Mouse (Mus musculus) lung, postnatal 0 days (tissue): ENCODE measurements around the gene Zfp771. TPM values are rescaled to one million over a fixed set of nuclear protein-coding genes. Genes with fewer than 3 reads are reported as not detected.

Experiments used
- ATAC-seq: fragments of 200-750 bp; cut with Nextera tagmentation; 2 replicates; pipeline ENCODE4 v1.8.0; 2017; ENCODE audit warnings: moderate library complexity
- DNase-seq: peaks from one replicate; pipeline ENCODE4 v3.0.0-alpha.2; 2016; ENCODE audit warnings: low spot score
- H3K27ac ChIP-seq: fragments of 300-500 bp; sonication (generic); 2 replicates; pipeline ENCODE4 v1.5.1; 2014; ENCODE audit warnings: antibody characterized with exemption, mild to moderate bottlenecking, low read length, mixed read lengths
- H3K27me3 ChIP-seq: fragments of 300-500 bp; sonication (generic); replicated peaks from 2 replicates; pipeline ENCODE4 v1.6.1; 2014; ENCODE audit warnings: low read length, mixed read lengths; ENCODE audit not compliant: insufficient read depth
- H3K36me3 ChIP-seq: fragments of 300-500 bp; sonication (generic); 2 replicates; pipeline ENCODE4 v1.6.1; 2014; ENCODE audit warnings: low read length, mixed read lengths; ENCODE audit not compliant: insufficient read depth
- H3K4me1 ChIP-seq: fragments of 300-500 bp; sonication (generic); 2 replicates; pipeline ENCODE4 v1.6.1; 2014; ENCODE audit warnings: antibody characterized with exemption, low read depth, low read length, mixed read lengths; ENCODE audit not compliant: insufficient read depth
- H3K4me2 ChIP-seq: fragments of 300-500 bp; sonication (generic); replicated peaks from 2 replicates; pipeline ENCODE4 v1.6.1; 2014; ENCODE audit warnings: low read depth, mild to moderate bottlenecking, low read length, moderate library complexity, mixed read lengths
- H3K4me3 ChIP-seq: fragments of 300-500 bp; sonication (generic); 2 replicates; pipeline ENCODE4 v1.5.1; 2014; ENCODE audit warnings: low read depth, low read length
- H3K9ac ChIP-seq: fragments of 300-500 bp; sonication (generic); replicated peaks from 2 replicates; pipeline ENCODE4 v1.6.1; 2014; ENCODE audit warnings: low read depth, mild to moderate bottlenecking
- H3K9me3 ChIP-seq: fragments of 300-500 bp; sonication (generic); 2 replicates; pipeline ENCODE4 v1.6.1; 2016; ENCODE audit warnings: low read length, mixed read lengths
- CTCF ChIP-seq: IDR thresholded peaks from 2 replicates; pipeline ENCODE4 v1.5.1; 2016; ENCODE audit warnings: antibody characterized with exemption, mild to moderate bottlenecking
- EP300 ChIP-seq: IDR thresholded peaks from 2 replicates; pipeline ENCODE4 v1.6.1; 2016; ENCODE audit warnings: antibody characterized with exemption, mild to moderate bottlenecking, control low read depth
- WGBS: fragments of 180-500 bp; shearing (Covaris S2); extraction: QIAGEN DNeasy Blood & Tissue Kit; methylation state at CpG from one replicate; pipeline ENCODE4 v1.1.7; 2014; 5-methylcytosine and 5-hydroxymethylcytosine counted together
- polyA plus RNA-seq: library from polyadenylated mRNA; unstranded; fragments of >200 nt; fragmentation: Nextera tagmentation; extraction: Ambion mirVana; gene quantifications from 2 replicates; pipeline ENCODE4 v1.2.1, GENCODE M21; 2015

Gene Zfp771
- 34.9 and 36.9 TPM in 2 replicates for polyA plus RNA-seq

GRCm38 (mm10) chr7:127243870-127244657 is at the start of gene Zfp771:
Zfp771 (plus strand) TSS chr7:127244274.
- Histone ChIP-seq H3K9me3 (no peaks in the 10 kb centered on the region), H3K9ac (peak within 1 kb of the TSS; percentile 88), H3K4me3 (peak within 1 kb of the TSS; percentile 74), H3K27me3 (no peaks in the 10 kb centered on the region), H3K4me2 (peak within 1 kb of the TSS; percentile 81), H3K27ac (peak within 1 kb of the TSS; percentile 93), H3K4me1 (peaks cover 8% of the 10 kb centered on the region; the same call in 1 of the 2 replicates), H3K36me3 (no peaks in the 10 kb centered on the region; the same call in 1 of the 2 replicates)
- 2% methylated on average over 36 of the region's 56 CpGs for WGBS
- DNase-seq (peak; percentile 97), ATAC-seq (peak; percentile 98)
- TF ChIP-seq EP300 (no peak), CTCF (no peak; the same call in 1 of the 2 replicates)

DNA sequence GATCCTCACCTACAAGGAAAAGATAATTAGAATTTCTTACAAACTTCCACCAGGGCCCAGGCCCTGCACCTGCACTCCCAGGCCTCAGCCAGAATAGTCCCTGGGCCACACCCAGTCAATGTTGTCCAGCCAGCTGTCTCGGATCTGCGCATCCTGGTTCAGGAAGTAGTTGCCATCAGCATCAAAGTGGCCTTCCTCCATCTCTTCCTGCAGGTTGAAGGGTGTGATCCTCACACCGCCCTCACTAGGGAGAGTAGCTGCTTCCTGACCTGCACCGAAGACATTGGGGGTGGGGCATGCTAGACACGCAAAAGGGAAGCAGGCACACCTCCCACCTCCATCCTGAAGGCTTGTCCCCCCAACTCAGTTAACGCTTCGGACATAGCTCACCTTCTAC is 49.4 kb upstream of the Zfp771 start:
- Histone ChIP-seq H3K9me3 (no peaks in the 10 kb centered on the region), H3K4me2 (peak overlapping the region; percentile 73), H3K36me3 (peaks cover 22% of the 10 kb centered on the region; the same call in 1 of the 2 replicates), H3K9ac (0 out of 2 replicates have a peak overlapping the region, but pooled peaks have one; percentile 1), H3K4me1 (peaks cover 3% of the 10 kb centered on the region; the same call in 1 of the 2 replicates), H3K27ac (no peak overlapping the region), H3K27me3 (no peaks in the 10 kb centered on the region), H3K4me3 (no peak overlapping the region)
- 47% methylated on average over 7 of the region's 7 CpGs for WGBS
- no peak for TF ChIP-seq EP300
- ATAC-seq: no peak
- no peak for DNase-seq

DNA sequence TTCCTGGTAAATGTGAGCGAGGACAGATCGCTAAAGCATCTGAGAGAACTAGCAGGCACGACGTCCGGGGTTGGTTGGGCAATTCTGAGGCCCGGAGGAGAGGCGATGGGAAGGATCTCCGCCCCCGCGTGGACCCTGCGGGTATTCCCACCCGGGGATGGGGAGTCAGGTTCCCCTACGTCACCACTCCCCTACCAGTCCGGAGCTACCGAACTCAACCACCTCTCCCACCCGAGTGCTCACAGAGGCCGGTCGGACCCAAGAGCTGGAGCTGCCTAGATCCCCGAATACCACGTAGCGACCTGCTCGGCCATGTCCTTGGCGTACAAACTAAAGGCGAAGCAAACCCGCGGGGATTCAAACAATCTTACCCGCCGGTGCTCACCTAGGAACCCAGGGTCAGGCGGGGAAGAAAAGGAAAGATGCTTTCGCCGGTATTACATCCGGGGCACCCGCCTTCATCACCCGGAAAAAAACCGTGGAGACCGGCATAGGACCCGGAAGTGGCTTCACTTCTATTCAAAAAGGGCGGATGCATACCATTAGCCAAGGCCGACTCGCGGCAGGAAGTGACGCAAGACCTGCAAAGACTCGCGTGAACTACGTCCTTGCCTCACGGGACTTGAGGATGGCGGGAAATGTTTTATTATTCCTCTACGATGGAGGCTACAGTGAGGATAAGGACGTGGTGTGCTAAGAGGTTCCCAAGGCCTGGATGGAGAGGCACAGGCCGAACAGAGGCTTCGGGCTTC is 48.4 kb upstream of the Zfp771 start, which contains the start of gene Cd2bp2:
Cd2bp2 (minus strand) TSS at position 507 of the 752 bp plus-strand sequence.
- ATAC-seq (peak; percentile 99), DNase-seq (peak; percentile 99)
- Histone ChIP-seq H3K9me3 (no peaks in the 10 kb centered on the region), H3K27ac (peak within 1 kb of the TSS; percentile 74), H3K4me1 (peaks cover 3% of the 10 kb centered on the region; the same call in 1 of the 2 replicates), H3K4me3 (peak within 1 kb of the TSS; percentile 70), H3K36me3 (peaks cover 28% of the 10 kb centered on the region), H3K27me3 (no peaks in the 10 kb centered on the region), H3K4me2 (peak within 1 kb of the TSS; percentile 73), H3K9ac (peak within 1 kb of the TSS; percentile 57)
- peak; percentile 94 for TF ChIP-seq EP300
- TF ChIP-seq CTCF: peak; percentile 53
- under 1% methylated on average over 50 of the region's 51 CpGs for WGBS

DNA sequence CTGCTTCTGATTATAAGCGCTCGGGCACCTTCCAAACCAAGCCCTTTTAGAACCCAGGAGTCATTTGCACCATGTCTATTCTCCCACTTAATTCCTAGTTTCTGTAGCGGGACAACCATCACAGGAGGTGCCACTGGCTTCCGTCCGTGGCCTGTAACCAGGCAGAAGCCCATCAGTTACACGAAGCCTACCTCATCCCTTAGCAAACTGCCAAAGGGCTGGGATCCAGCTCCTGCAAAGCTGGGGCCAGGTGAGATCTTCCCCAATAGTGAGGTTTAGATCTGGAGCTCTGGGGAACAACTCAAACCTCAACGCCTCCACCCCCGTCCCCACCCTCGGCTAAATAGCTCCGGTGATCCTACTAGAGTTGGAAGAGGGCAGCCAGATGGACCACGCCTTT is 47.6 kb upstream of the Zfp771 start:
- H3K36me3 ChIP-seq: peaks cover 28% of the 10 kb centered on the region
- peak overlapping the region; percentile 70; the same call in 1 of the 2 replicates for H3K4me3 ChIP-seq
- no peak for ATAC-seq
- peak overlapping the region; percentile 27; the same call in 1 of the 2 replicates for H3K27ac ChIP-seq
- 52% methylated on average over 11 of the region's 11 CpGs for WGBS
- H3K4me2 ChIP-seq: peak overlapping the region; percentile 73
- H3K27me3 ChIP-seq: no peaks in the 10 kb centered on the region
- no peaks in the 10 kb centered on the region for H3K9me3 ChIP-seq
- no peak for DNase-seq
- H3K4me1 ChIP-seq: peaks cover 3% of the 10 kb centered on the region; the same call in 1 of the 2 replicates
- no peak for TF ChIP-seq EP300
- TF ChIP-seq CTCF: no peak
- H3K9ac ChIP-seq: peak overlapping the region; percentile 42; the same call in 1 of the 2 replicates

- H3K4me1 ChIP-seq: peaks cover 11% of the 10 kb centered on the region; the same call in 1 of the 2 replicates
- peak overlapping the region; percentile 95 for H3K4me2 ChIP-seq
- 27% methylated on average over 2 of the region's 2 CpGs for WGBS
- no peak for ATAC-seq
- no peak for TF ChIP-seq EP300
- no peak for TF ChIP-seq CTCF
- DNase-seq: peak; percentile 61
- no peaks in the 10 kb centered on the region for H3K9me3 ChIP-seq
- H3K36me3 ChIP-seq: no peaks in the 10 kb centered on the region; the same call in 1 of the 2 replicates
- no peaks in the 10 kb centered on the region for H3K27me3 ChIP-seq
- H3K9ac ChIP-seq: peak overlapping the region; percentile 84
- H3K27ac ChIP-seq: 0 out of 2 replicates have a peak overlapping the region, but pooled peaks have one; percentile 85
- H3K4me3 ChIP-seq: peak overlapping the region; percentile 85
These were observed 37.5 kb upstream of the Zfp771 start for GRCm38 (mm10) chr7:127206606-127207005.
